In genomic region chr6:47647876-47648275, GRCm38 (mm10) we compare ENCODE assay signal across 13 mouse cellular contexts. TPM values are rescaled to one million over a fixed set of nuclear protein-coding genes. Genes with fewer than 3 reads are reported as not detected.
DNase-seq lines count a peak whose midpoint lies in the region.
"Had no signal": no experiment of that assay in that cellular context is flagged by ENCODE, and none has a peak within 500 bp of the region (broad histone marks: within the 10 kb centered on the region; RNA-seq: fewer than 3 reads in every experiment).

No protein-coding gene starts in this region.

- no peak overlapping the region for H3K27ac ChIP-seq in embryonic facial prominence, embryonic 10.5 days (replicated peaks)
- H3K27ac ChIP-seq: forebrain, embryonic 12.5 days; heart, embryonic 13.5 days; limb, embryonic 13.5 days; stomach, postnatal 0 days had no signal

- H3K4me1 ChIP-seq in embryonic facial prominence, embryonic 10.5 days: no peaks in the 10 kb centered on the region; the same call in 1 of the 2 replicates
- H3K4me1 ChIP-seq: forebrain, embryonic 12.5 days; heart, embryonic 13.5 days; limb, embryonic 13.5 days had no signal

- DNase-seq in gastrocnemius, postnatal 14 days: peak; percentile 5
- no peak for DNase-seq in gastrocnemius, adult 18-20 months (ENCODE audit: low spot score)
- peak; percentile 5 for DNase-seq in ovary, postnatal 36 days (ENCODE audit: low spot score)
- no peak for DNase-seq in ovary, postnatal 10 days (ENCODE audit: low spot score)
- DNase-seq in adipocyte (ENCODE audit: low spot score): peak; percentile 45
- peak; percentile 4 to 24 for DNase-seq in cerebellum, postnatal 4 days (ENCODE audit: low spot score in 2 of 2)
- no peak for DNase-seq in left cerebral cortex, postnatal 4 days
- no peak for DNase-seq in embryonic facial prominence, embryonic 10.5 days (ENCODE audit: low spot score)
- DNase-seq: embryo, embryonic 11 days had no signal

- intact Hi-C loops in gastrocnemius, postnatal 14 days (cut with DNase I; ENCODE audit: low total_unique reads): no loop called here
- intact Hi-C loops in left cerebral cortex, postnatal 4 days (cut with DNase I): no loop called here

- no peaks in the 10 kb centered on the region for H3K9me3 ChIP-seq in embryonic facial prominence, embryonic 10.5 days
- H3K9me3 ChIP-seq: forebrain, embryonic 12.5 days; heart, embryonic 13.5 days; limb, embryonic 13.5 days had no signal

- H3K27me3 ChIP-seq in embryonic facial prominence, embryonic 10.5 days (replicated peaks; ENCODE audit: low read depth, poor library complexity, severe bottlenecking): peaks cover 11% of the 10 kb centered on the region

- H3K4me3 ChIP-seq in embryonic facial prominence, embryonic 10.5 days: no peak overlapping the region
- H3K4me3 ChIP-seq: forebrain, embryonic 12.5 days; heart, embryonic 13.5 days; limb, embryonic 13.5 days had no signal

- H3K36me3 ChIP-seq in embryonic facial prominence, embryonic 10.5 days (replicated peaks): no peaks in the 10 kb centered on the region
- H3K36me3 ChIP-seq: forebrain, embryonic 12.5 days; heart, embryonic 13.5 days; limb, embryonic 13.5 days had no signal

- WGBS in embryonic facial prominence, embryonic 10.5 days: 80% methylated on average over 8 of the region's 8 CpGs

RNA-seq across cellular contexts. Expression of gene Ezh2, which starts 52.7 kb away (rescaled TPM):
- total RNA-seq in gastrocnemius, postnatal 14 days (2021): 10 to 100 TPM; 11.5 to 12.2 TPM
- 1 to 10 TPM; 5.7 to 6.4 TPM for total RNA-seq in gastrocnemius, adult 18-20 months (2021)
- 10 to 100 TPM; 65.4 to 69.6 TPM for total RNA-seq in left cerebral cortex, postnatal 4 days (2021)
- polyA plus RNA-seq in embryonic facial prominence, embryonic 10.5 days (2016; fragmentation: Nextera tagmentation; extraction: Ambion mirVana): 173 and 174 TPM in 2 replicates

Comparison
In these comparisons a context has a peak if more than half of its experiments do, and no peak if none do; other contexts are left out.
1. DNase-seq: peak in gastrocnemius, postnatal 14 days (single experiment), ovary, postnatal 36 days (single experiment), adipocyte (single experiment) and cerebellum, postnatal 4 days (2 of 2); none in gastrocnemius, adult 18-20 months (single experiment), ovary, postnatal 10 days (single experiment), left cerebral cortex, postnatal 4 days (single experiment) and embryonic facial prominence, embryonic 10.5 days (single experiment).
2. RNA of gene Ezh2, which starts 52.7 kb away (total RNA-seq): 65.4 to 69.6 TPM in left cerebral cortex, postnatal 4 days; 11.5 to 12.2 TPM in gastrocnemius, postnatal 14 days and 5.7 to 6.4 TPM in gastrocnemius, adult 18-20 months; every median in the first group is over 4 times any median in the second.